12 mouse cellular contexts compared by ENCODE assay signal in genomic region chr8:116630066-116630465, GRCm38 (mm10).
A peak's percentile ranks its signal among the peaks of the same experiment; 100 is the strongest.
DNase-seq lines count a peak whose midpoint lies in the region; ATAC-seq and TF ChIP-seq lines count a peak whose summit lies in the region.
"Had no signal": no experiment of that assay in that cellular context is flagged by ENCODE, and none has a peak within 500 bp of the region (broad histone marks: within the 10 kb centered on the region; RNA-seq: fewer than 3 reads in every experiment).

No protein-coding gene starts in this region.

- 53% methylated on average over 11 of the region's 11 CpGs for WGBS in kidney, postnatal 0 days
- whole genome bisulfite sequencing in kidney, embryonic 15.5 days = 39% methylated on average over 11 of the region's 11 CpGs
- 36% methylated on average over 11 of the region's 11 CpGs for WGBS in liver, embryonic 11.5 days

- no peaks in the 10 kb centered on the region for H3K4me1 ChIP-seq in kidney, postnatal 0 days (replicated peaks; ENCODE audit: insufficient read depth, low read length)
- peaks cover 4% of the 10 kb centered on the region; the same call in 1 of the 2 replicates for H3K4me1 ChIP-seq in kidney, embryonic 15.5 days
- no peaks in the 10 kb centered on the region for H3K4me1 ChIP-seq in liver, embryonic 11.5 days (replicated peaks; ENCODE audit: control insufficient read depth, insufficient read depth, low read length)
- H3K4me1 ChIP-seq: embryonic facial prominence, embryonic 15.5 days had no signal

- H3K27ac ChIP-seq in kidney, postnatal 0 days = no peak overlapping the region
- H3K27ac ChIP-seq in kidney, embryonic 15.5 days = no peak overlapping the region
- no peak overlapping the region for H3K27ac ChIP-seq in liver, embryonic 11.5 days (ENCODE audit: low read depth, low read length)
- H3K27ac ChIP-seq: embryonic facial prominence, embryonic 15.5 days; liver, embryonic 14.5 days had no signal

- intact Hi-C loops in gastrocnemius, postnatal 14 days (cut with DNase I; ENCODE audit: low total_unique reads) = no loop called here

- no peak for DNase-seq in kidney, postnatal 0 days (ENCODE audit: low spot score)
- DNase-seq in A20 (ENCODE audit: low read depth, low spot score) (peak; percentile 73), ES-CJ7 (ENCODE audit: low read depth, low spot score) (peak; percentile 80)
- DNase-seq in liver, embryonic 11.5 days (ENCODE audit: low spot score) = no peak
- no peak for DNase-seq in gastrocnemius, postnatal 14 days
- no peak for DNase-seq in right cerebral cortex, postnatal 25 days
- DNase-seq: heart, postnatal 10 days; right cerebral cortex, postnatal 4 days had no signal

- peak; percentile 29; the same call in 1 of the 2 replicates for ATAC-seq in kidney, postnatal 0 days (replicated peaks; ENCODE audit: low FRiP score, low read depth)
- no peak for ATAC-seq in kidney, embryonic 15.5 days (replicated peaks; ENCODE audit: low FRiP score)
- peak; percentile 39; the same call in 1 of the 2 replicates for ATAC-seq in liver, embryonic 11.5 days (replicated peaks; ENCODE audit: low FRiP score)

- H3K4me3 ChIP-seq in kidney, postnatal 0 days (replicated peaks; ENCODE audit: low read depth, low read length) = no peak overlapping the region
- H3K4me3 ChIP-seq in kidney, embryonic 15.5 days (replicated peaks) = no peak overlapping the region
- no peak overlapping the region for H3K4me3 ChIP-seq in liver, embryonic 11.5 days (ENCODE audit: low read depth, low read length)
- H3K4me3 ChIP-seq: embryonic facial prominence, embryonic 15.5 days; myocyte had no signal

- no peaks in the 10 kb centered on the region for H3K27me3 ChIP-seq in kidney, postnatal 0 days (ENCODE audit: insufficient read depth, low read length)
- no peaks in the 10 kb centered on the region for H3K27me3 ChIP-seq in kidney, embryonic 15.5 days
- no peaks in the 10 kb centered on the region for H3K27me3 ChIP-seq in liver, embryonic 11.5 days (replicated peaks; ENCODE audit: control insufficient read depth, insufficient read depth, low read length)
- H3K27me3 ChIP-seq: embryonic facial prominence, embryonic 15.5 days had no signal

- no peak overlapping the region for H3K9ac ChIP-seq in kidney, postnatal 0 days (ENCODE audit: low read depth, low read length)
- no peak overlapping the region for H3K9ac ChIP-seq in kidney, embryonic 15.5 days
- H3K9ac ChIP-seq in liver, embryonic 11.5 days (ENCODE audit: low read depth, low read length) = no peak overlapping the region
- H3K9ac ChIP-seq: embryonic facial prominence, embryonic 15.5 days; liver, embryonic 14.5 days had no signal

- TF ChIP-seq CTCF in kidney, postnatal 0 days (IDR thresholded peaks at IDR 0.05; ENCODE audit: low read depth) = no peak

- H3K36me3 ChIP-seq in kidney, postnatal 0 days (ENCODE audit: insufficient read depth, low read length) = no peaks in the 10 kb centered on the region
- H3K36me3 ChIP-seq in kidney, embryonic 15.5 days = no peaks in the 10 kb centered on the region
- no peaks in the 10 kb centered on the region for H3K36me3 ChIP-seq in liver, embryonic 11.5 days (ENCODE audit: control insufficient read depth, insufficient read depth, low read length)
- H3K36me3 ChIP-seq: embryonic facial prominence, embryonic 15.5 days had no signal

- H3K4me2 ChIP-seq in kidney, postnatal 0 days (ENCODE audit: low read length) = no peak overlapping the region
- no peak overlapping the region for H3K4me2 ChIP-seq in kidney, embryonic 15.5 days
- no peak overlapping the region for H3K4me2 ChIP-seq in liver, embryonic 11.5 days
- H3K4me2 ChIP-seq: embryonic facial prominence, embryonic 15.5 days had no signal

- no peaks in the 10 kb centered on the region for H3K9me3 ChIP-seq in kidney, postnatal 0 days (replicated peaks; ENCODE audit: low read length)
- no peaks in the 10 kb centered on the region for H3K9me3 ChIP-seq in kidney, embryonic 15.5 days (replicated peaks)
- H3K9me3 ChIP-seq in liver, embryonic 11.5 days (ENCODE audit: control insufficient read depth, low read length) = no peaks in the 10 kb centered on the region
- H3K9me3 ChIP-seq: embryonic facial prominence, embryonic 15.5 days had no signal

Comparison
In these comparisons a context has a peak if more than half of its experiments do, and no peak if none do; other contexts are left out.
1. DNase-seq: peak in A20 (single experiment) and ES-CJ7 (single experiment); none in kidney, postnatal 0 days (single experiment), liver, embryonic 11.5 days (single experiment), gastrocnemius, postnatal 14 days (single experiment) and right cerebral cortex, postnatal 25 days (single experiment).